Mouse (Mus musculus) MN1 (cell line): ENCODE measurements at regions not wholly inside any gene's neighbourhood (a gene's known extent, or its start where the extent isn't known, plus 50 kb on each side); places are given as distances from the start of the nearest gene placed in this dataset.
"Not testable (repeated sequence)": the region's sequence is repeated elsewhere in the genome, so short reads cannot be mapped to it uniquely, and the experiment has no call there.

ENCODE experiments used
- DNase-seq: peaks from one replicate; pipeline ENCODE4 v3.0.0-alpha.2; 2016; ENCODE audit warnings: low spot score

GRCm38 (mm10) chr16:86516144-86516543, 614.5 kb upstream of the Adamts5 start:
- no peak for DNase-seq

- no peak for DNase-seq
Measured at GRCm38 (mm10) chr16:86501074-86501952, 599.7 kb upstream of the Adamts5 start.

- no peak for DNase-seq
Measured at GRCm38 (mm10) chr16:86475145-86475544, 573.5 kb upstream of the Adamts5 start.

GRCm38 (mm10) chr16:86473059-86473740, 571.6 kb upstream of the Adamts5 start:
- no peak for DNase-seq

GRCm38 (mm10) chr16:86461073-86461472, 559.4 kb upstream of the Adamts5 start:
- no peak for DNase-seq

- no peak for DNase-seq
Measured at GRCm38 (mm10) chr16:86456649-86457048, 555.0 kb upstream of the Adamts5 start.

- no peak for DNase-seq
Measured at GRCm38 (mm10) chr16:86454810-86455209, 553.2 kb upstream of the Adamts5 start.

- no peak for DNase-seq
Measured at GRCm38 (mm10) chr16:86454031-86454430, 552.4 kb upstream of the Adamts5 start.

- no peak for DNase-seq
Measured at GRCm38 (mm10) chr16:86448478-86449160, 547.0 kb upstream of the Adamts5 start.

- DNase-seq = not testable (repeated sequence)
Measured at GRCm38 (mm10) chr16:86419458-86419857, 517.8 kb upstream of the Adamts5 start.

- DNase-seq = no peak
Measured at GRCm38 (mm10) chr16:86404309-86404708, 502.7 kb upstream of the Adamts5 start.

DNA sequence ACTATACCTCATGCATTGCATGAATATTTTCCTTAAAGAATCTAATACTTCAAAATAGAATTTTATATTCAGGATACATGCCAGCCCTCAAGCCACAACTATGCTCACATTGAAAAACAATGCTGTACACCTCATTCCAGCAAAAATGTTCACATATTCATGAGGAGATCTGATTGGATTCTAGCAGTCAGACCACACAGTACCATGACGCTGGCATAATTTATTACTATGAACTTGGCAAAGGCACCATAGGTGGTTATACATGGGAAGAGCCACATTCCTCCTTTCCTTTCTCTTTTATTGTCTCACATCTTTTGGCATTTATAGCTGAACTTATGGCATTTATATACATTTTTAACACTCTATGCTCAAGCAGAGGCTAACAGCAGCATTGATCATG, 499.8 kb upstream of the Adamts5 start:
- DNase-seq = no peak

DNA sequence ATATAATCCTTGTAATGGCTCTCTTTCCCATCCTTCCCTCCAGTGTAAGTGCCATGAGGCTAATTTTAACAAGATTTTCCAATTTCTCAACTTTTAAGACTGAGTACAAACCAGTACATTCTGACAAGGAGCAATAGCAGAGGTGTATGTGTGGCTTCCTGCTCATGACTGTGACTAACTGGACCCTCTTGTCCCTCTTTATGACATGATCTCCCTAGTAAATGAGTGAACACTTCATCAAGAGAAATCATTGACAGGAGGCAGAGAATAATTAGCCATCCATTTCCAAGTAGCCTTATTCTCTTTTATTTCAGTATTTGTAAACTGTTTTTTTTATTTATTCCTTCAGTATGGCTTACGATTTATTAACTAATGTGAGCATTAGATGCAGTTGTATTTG, 497.7 kb upstream of the Adamts5 start:
- DNase-seq = no peak

GRCm38 (mm10) chr16:86397521-86397920, 495.9 kb upstream of the Adamts5 start:
- no peak for DNase-seq

- DNase-seq = no peak
Measured at GRCm38 (mm10) chr16:86389063-86389723, 487.6 kb upstream of the Adamts5 start.

DNA sequence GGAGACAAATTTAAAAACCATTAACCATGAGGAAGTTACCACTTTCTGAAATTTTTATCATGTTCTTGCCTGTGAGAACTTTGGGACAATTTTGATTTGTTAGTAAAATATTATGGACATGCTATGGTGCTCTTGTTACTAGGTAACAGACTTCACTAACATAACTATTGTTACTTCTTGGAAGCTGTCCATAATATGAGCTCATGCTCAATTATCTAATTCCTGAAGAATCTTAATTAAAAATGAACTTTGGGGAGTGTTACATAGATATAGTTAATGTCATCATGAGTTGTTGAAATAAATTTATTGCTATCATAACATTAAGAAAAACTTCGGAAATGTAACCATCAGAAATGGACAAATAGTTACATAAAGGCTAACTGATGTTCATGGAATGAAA, 486.5 kb upstream of the Adamts5 start:
- DNase-seq = no peak

DNA sequence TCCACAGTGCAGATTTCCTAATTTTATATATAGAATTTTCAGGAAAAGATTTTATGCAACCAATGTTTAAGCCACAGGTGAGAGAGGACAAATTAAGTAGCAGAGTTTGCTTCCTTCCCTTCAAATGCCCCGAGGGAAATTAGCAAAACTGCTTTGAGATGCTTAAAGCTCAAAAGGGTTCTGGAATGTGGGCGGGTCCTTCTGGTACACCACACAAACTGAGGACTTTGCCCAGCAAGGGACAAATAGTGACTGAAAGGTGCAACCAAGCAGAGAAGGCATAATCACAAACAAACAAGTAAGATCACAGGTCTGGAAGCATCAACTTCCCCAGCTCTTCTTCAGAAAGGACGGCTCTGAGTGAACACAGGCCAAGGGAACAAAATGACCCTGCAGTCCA, 476.4 kb upstream of the Adamts5 start:
- DNase-seq = no peak

GRCm38 (mm10) chr16:86371652-86372051, 470.0 kb upstream of the Adamts5 start:
- no peak for DNase-seq

DNA sequence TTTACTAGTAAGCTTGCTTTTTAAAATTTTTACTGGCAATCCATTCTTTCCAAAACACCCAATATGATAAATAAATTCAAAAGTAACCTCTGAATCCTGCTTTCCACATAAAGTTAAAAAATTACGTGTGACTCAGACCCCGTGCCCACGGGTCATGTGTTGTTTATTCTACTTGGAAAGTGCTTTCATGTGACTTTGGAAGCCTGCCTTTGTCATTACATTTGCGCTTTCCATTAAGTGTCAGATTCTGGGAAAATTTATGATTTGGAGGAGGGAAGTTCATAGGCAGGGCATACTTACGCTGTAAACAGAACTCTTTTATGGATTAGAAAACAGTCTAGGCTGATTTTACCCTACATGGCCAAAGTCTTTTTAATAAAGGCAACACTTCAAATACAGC, 466.8 kb upstream of the Adamts5 start:
- no peak for DNase-seq

DNA sequence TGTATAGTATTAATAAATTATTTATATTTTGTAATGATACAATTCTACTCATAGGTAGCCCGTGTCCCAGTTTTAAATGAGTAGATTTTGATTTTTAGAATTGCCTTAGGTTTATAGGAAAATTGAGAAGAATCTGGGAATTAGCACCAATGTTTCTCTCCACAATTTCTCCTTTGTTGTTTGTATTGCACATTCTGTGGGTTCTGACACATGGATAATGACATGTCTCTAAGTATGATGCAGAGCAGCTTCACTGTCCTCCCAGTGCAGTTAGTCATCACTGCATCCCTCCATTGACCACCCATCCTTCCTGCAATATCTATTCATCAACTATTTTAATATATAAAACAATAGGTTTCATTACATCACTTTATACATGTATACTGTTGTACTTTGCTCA, 464.6 kb upstream of the Adamts5 start:
- DNase-seq = no peak

DNA sequence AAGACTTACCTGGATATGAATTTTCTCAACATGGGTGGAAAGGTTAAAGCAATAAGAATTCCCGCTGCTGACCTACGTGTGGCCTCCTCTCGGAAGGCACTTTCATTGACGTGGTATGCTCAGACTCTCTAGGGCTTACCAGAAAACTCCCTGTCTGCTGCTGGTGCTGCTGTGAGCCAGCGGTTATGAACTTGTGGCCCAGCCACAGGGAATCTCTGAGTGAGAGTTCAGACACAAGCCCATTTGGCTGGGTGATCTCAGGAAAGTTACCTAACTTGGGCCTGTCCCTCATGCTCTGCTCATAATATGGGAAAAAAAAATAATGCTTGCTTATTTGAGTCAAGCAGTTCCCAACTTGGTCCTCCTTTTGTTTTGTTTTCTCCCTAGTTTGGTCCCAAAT, 459.5 kb upstream of the Adamts5 start:
- DNase-seq = no peak

- DNase-seq = no peak
Measured at GRCm38 (mm10) chr16:86355036-86355435, 453.4 kb upstream of the Adamts5 start.
